ENCODE assay signal across 8 mouse cellular contexts in genomic region chr11:29172563-29173124, GRCm38 (mm10). TPM values are rescaled to one million over a fixed set of nuclear protein-coding genes. Genes with fewer than 3 reads are reported as not detected.
DNase-seq lines count a peak whose midpoint lies in the region; ATAC-seq and TF ChIP-seq lines count a peak whose summit lies in the region.

Gene Ppp4r3b (plus strand): TSS chr11:29172890.

- H3K27me3 ChIP-seq in embryonic facial prominence, embryonic 13.5 days, result no peaks in the 10 kb centered on the region
- H3K27me3 ChIP-seq in kidney, adult 2 months (replicated peaks; ENCODE audit: control insufficient read depth, insufficient read depth, low read length), result no peaks in the 10 kb centered on the region
- no peaks in the 10 kb centered on the region for H3K27me3 ChIP-seq in limb, embryonic 12.5 days
- no peaks in the 10 kb centered on the region for H3K27me3 ChIP-seq in midbrain, embryonic 15.5 days (replicated peaks)
- H3K27me3 ChIP-seq in spleen, adult 2 months (ENCODE audit: control insufficient read depth, insufficient read depth, low read length), result no peaks in the 10 kb centered on the region

- peak within 1 kb of the TSS; percentile 85 for H3K4me2 ChIP-seq in embryonic facial prominence, embryonic 13.5 days
- H3K4me2 ChIP-seq in limb, embryonic 12.5 days, result peak within 1 kb of the TSS; percentile 84
- H3K4me2 ChIP-seq in midbrain, embryonic 15.5 days, result peak within 1 kb of the TSS; percentile 78

- H3K4me3 ChIP-seq in embryonic facial prominence, embryonic 13.5 days, result peak within 1 kb of the TSS; percentile 96
- peak within 1 kb of the TSS; percentile 95 for H3K4me3 ChIP-seq in kidney, adult 2 months (ENCODE audit: insufficient read depth, low read depth, low read length)
- peak within 1 kb of the TSS; percentile 85 for H3K4me3 ChIP-seq in limb, embryonic 12.5 days (replicated peaks)
- H3K4me3 ChIP-seq in midbrain, embryonic 15.5 days, result peak within 1 kb of the TSS; percentile 80
- H3K4me3 ChIP-seq in spleen, adult 2 months (ENCODE audit: extremely low read depth, insufficient read depth, insufficient read length), result peak within 1 kb of the TSS; percentile 98

- no peak for TF ChIP-seq CTCF in kidney, adult 2 months (conservative IDR thresholded peaks at IDR 0.05; ENCODE audit: insufficient read depth, insufficient read length, low read depth, low read length)
- no peak for TF ChIP-seq CTCF in spleen, adult 2 months (IDR thresholded peaks at IDR 0.05; ENCODE audit: extremely low read depth, insufficient read depth, insufficient read length, insufficient replicate concordance)

- under 1% methylated on average over 50 of the region's 50 CpGs for WGBS in embryonic facial prominence, embryonic 13.5 days
- WGBS in kidney, adult 2 months, result under 1% methylated on average over 50 of the region's 50 CpGs
- WGBS in limb, embryonic 12.5 days, result under 1% methylated on average over 50 of the region's 50 CpGs
- under 1% methylated on average over 47 of the region's 50 CpGs for WGBS in midbrain, embryonic 15.5 days
- WGBS in spleen, adult 2 months, result under 1% methylated on average over 50 of the region's 50 CpGs

- peak; percentile 99 for DNase-seq in 3134 (ENCODE audit: extremely low read depth, insufficient read length, low spot score)
- DNase-seq in adrenal gland, postnatal 36 days, result peak; percentile 99
- peak; percentile 96 to 99 for DNase-seq in heart, adult 18-20 months
- DNase-seq in kidney, adult 2 months, result peak; percentile 100
- peak; percentile 95 to 99 for DNase-seq in spleen, adult 2 months (ENCODE audit: low read depth in 1 of 2, low spot score in 2 of 2)

- H3K4me1 ChIP-seq in embryonic facial prominence, embryonic 13.5 days, result peaks cover 12% of the 10 kb centered on the region
- H3K4me1 ChIP-seq in kidney, adult 2 months (ENCODE audit: control insufficient read depth, insufficient read depth, low read length), result peaks cover 4% of the 10 kb centered on the region; the same call in 1 of the 2 replicates
- peaks cover 8% of the 10 kb centered on the region for H3K4me1 ChIP-seq in limb, embryonic 12.5 days (replicated peaks)
- peaks cover 27% of the 10 kb centered on the region for H3K4me1 ChIP-seq in midbrain, embryonic 15.5 days
- peaks cover 4% of the 10 kb centered on the region; the same call in 1 of the 2 replicates for H3K4me1 ChIP-seq in spleen, adult 2 months (ENCODE audit: control insufficient read depth, insufficient read depth, insufficient read length)

- H3K27ac ChIP-seq in embryonic facial prominence, embryonic 13.5 days, result peak within 1 kb of the TSS; percentile 99
- peak within 1 kb of the TSS; percentile 90 for H3K27ac ChIP-seq in kidney, adult 2 months (ENCODE audit: insufficient read depth, low read depth, low read length)
- H3K27ac ChIP-seq in limb, embryonic 12.5 days, result peak within 1 kb of the TSS; percentile 97
- H3K27ac ChIP-seq in midbrain, embryonic 15.5 days, result peak within 1 kb of the TSS; percentile 96
- peak within 1 kb of the TSS; percentile 95 for H3K27ac ChIP-seq in spleen, adult 2 months (ENCODE audit: insufficient read depth, low read length)

- peak; percentile 22 for TF ChIP-seq POLR2A in kidney, adult 2 months (IDR thresholded peaks at IDR 0.05; ENCODE audit: low read depth, low read length)
- peak; percentile 35 for TF ChIP-seq POLR2A in spleen, adult 2 months (IDR thresholded peaks at IDR 0.05; ENCODE audit: low read depth, low read length)

- no peaks in the 10 kb centered on the region for H3K36me3 ChIP-seq in embryonic facial prominence, embryonic 13.5 days
- no peaks in the 10 kb centered on the region for H3K36me3 ChIP-seq in kidney, adult 2 months (ENCODE audit: control insufficient read depth, insufficient read depth, low read length)
- no peaks in the 10 kb centered on the region for H3K36me3 ChIP-seq in limb, embryonic 12.5 days
- no peaks in the 10 kb centered on the region for H3K36me3 ChIP-seq in midbrain, embryonic 15.5 days (replicated peaks)
- no peaks in the 10 kb centered on the region for H3K36me3 ChIP-seq in spleen, adult 2 months (ENCODE audit: control insufficient read depth, insufficient read depth, low read length)

- ATAC-seq in embryonic facial prominence, embryonic 13.5 days (ENCODE audit: insufficient number of reproducible peaks, insufficient read depth, low FRiP score, low TSS enrichment, low read depth), result peak; percentile 99
- peak; percentile 98 for ATAC-seq in limb, embryonic 12.5 days (ENCODE audit: insufficient number of reproducible peaks, insufficient read depth, low FRiP score, low TSS enrichment, low read depth)
- peak; percentile 99 for ATAC-seq in midbrain, embryonic 15.5 days (replicated peaks)

- peak within 1 kb of the TSS; percentile 100 for H3K9ac ChIP-seq in embryonic facial prominence, embryonic 13.5 days
- peak within 1 kb of the TSS; percentile 97 for H3K9ac ChIP-seq in limb, embryonic 12.5 days (replicated peaks)
- H3K9ac ChIP-seq in midbrain, embryonic 15.5 days, result peak within 1 kb of the TSS; percentile 89

- no peaks in the 10 kb centered on the region for H3K9me3 ChIP-seq in embryonic facial prominence, embryonic 13.5 days
- no peaks in the 10 kb centered on the region for H3K9me3 ChIP-seq in limb, embryonic 12.5 days
- H3K9me3 ChIP-seq in midbrain, embryonic 15.5 days, result no peaks in the 10 kb centered on the region

RNA-seq across cellular contexts. Expression of gene Ppp4r3b, which starts in this region (rescaled TPM):
- total RNA-seq in adrenal gland, postnatal 36 days (2021), result 10 to 100 TPM; 81.4 to 89.3 TPM
- polyA plus RNA-seq in embryonic facial prominence, embryonic 13.5 days (2015; fragmentation: Nextera tagmentation; extraction: Ambion mirVana), result 107 and 111 TPM in 2 replicates
- 10 to 100 TPM; 27.6 to 36.5 TPM for total RNA-seq in heart, adult 18-20 months (2021)
- polyA plus RNA-seq in kidney, adult 2 months (2012; rRNA removed), result 6.5 and 8.7 TPM in 2 replicates
- 102 and 110 TPM in 2 replicates for polyA plus RNA-seq in limb, embryonic 12.5 days (2016; fragmentation: Nextera tagmentation; extraction: Ambion mirVana)
- 67.2 and 73.3 TPM in 2 replicates for polyA plus RNA-seq in midbrain, embryonic 15.5 days (2015; fragmentation: Nextera tagmentation; extraction: Ambion mirVana)
- polyA plus RNA-seq in spleen, adult 2 months (2012; rRNA removed), result 7.8 and 8.1 TPM in 2 replicates

Comparison
In these comparisons a context has a peak if more than half of its experiments do, and no peak if none do; other contexts are left out.
1. Peak in every context shown above with its lines: DNase-seq, ATAC-seq, H3K4me3 ChIP-seq and H3K27ac ChIP-seq.